8 mouse cellular contexts compared by ENCODE assay signal in the genomic region with DNA sequence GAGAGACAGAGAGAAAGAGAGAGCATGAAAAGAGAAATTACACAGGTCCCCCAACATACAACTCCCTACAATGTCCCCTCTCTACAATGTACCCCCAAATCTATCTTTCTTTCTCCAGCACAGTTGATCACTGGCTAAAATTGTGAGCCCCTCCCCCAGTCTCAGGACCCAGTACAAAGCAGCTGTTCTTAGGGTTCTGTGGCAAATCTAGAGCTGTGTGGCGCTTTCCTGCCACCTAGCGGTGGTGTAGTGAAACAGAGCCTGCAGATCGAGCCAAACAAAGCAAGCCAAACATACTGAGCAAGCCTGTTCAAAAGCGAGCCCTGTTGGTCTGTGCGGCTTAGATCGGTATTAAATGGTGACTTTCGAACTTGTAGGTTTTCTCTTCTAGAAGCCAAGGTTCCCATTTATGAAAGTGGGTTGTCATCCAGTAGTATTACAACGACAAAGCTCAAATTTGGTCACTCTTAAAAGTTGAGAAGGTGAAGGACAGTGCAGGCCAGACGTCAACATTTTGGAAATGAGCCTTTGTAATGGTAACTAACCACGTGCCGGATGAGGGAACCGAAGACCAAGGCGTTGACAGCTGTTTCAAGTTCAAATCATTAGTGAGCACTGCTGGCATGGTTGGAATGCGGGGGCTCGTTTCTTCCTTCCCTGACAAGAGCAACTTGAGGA. TPM values are rescaled to one million over a fixed set of nuclear protein-coding genes. Genes with fewer than 3 reads are reported as not detected.
DNase-seq lines count a peak whose midpoint lies in the region; ATAC-seq and TF ChIP-seq lines count a peak whose summit lies in the region.

No protein-coding gene starts in this region.

- no peaks in the 10 kb centered on the region for H3K27me3 ChIP-seq in intestine, postnatal 0 days (replicated peaks; ENCODE audit: control insufficient read depth, insufficient read depth, low read length)
- no peaks in the 10 kb centered on the region for H3K27me3 ChIP-seq in midbrain, embryonic 14.5 days (ENCODE audit: control insufficient read depth, insufficient read depth, low read length)
- H3K27me3 ChIP-seq in spleen, adult 2 months (ENCODE audit: control insufficient read depth, insufficient read depth, low read length): no peaks in the 10 kb centered on the region; the same call in 1 of the 2 replicates

- no peak for TF ChIP-seq POLR2A in spleen, adult 2 months (IDR thresholded peaks at IDR 0.05; ENCODE audit: low read depth, low read length)

- intact Hi-C loops in gastrocnemius, postnatal 14 days (cut with DNase I; ENCODE audit: low total_unique reads): loop anchor here (5.0 kb wide), 1 partner anchor 162 kb away; no protein-coding TSS in a partner anchor
- intact Hi-C loops in left cerebral cortex, postnatal 25 days (cut with DNase I): loop anchor here (1.0 to 2.0 kb wide), 2 partner anchors 143 to 565 kb away; no protein-coding TSS in a partner anchor

- no peaks in the 10 kb centered on the region for H3K4me1 ChIP-seq in intestine, postnatal 0 days (replicated peaks; ENCODE audit: control insufficient read depth, insufficient read depth, low read length)
- no peaks in the 10 kb centered on the region; the same call in 1 of the 2 replicates for H3K4me1 ChIP-seq in midbrain, embryonic 14.5 days (ENCODE audit: control insufficient read depth, insufficient read depth, low read length)
- no peaks in the 10 kb centered on the region for H3K4me1 ChIP-seq in spleen, adult 2 months (ENCODE audit: control insufficient read depth, insufficient read depth, insufficient read length)

- no peak overlapping the region for H3K9ac ChIP-seq in intestine, postnatal 0 days (ENCODE audit: low read depth, low read length)
- no peak overlapping the region for H3K9ac ChIP-seq in midbrain, embryonic 14.5 days (replicated peaks; ENCODE audit: low read length)

- H3K4me2 ChIP-seq in intestine, postnatal 0 days (replicated peaks; ENCODE audit: low read depth): no peak overlapping the region
- no peak overlapping the region for H3K4me2 ChIP-seq in midbrain, embryonic 14.5 days (ENCODE audit: low read length)

- TF ChIP-seq CTCF in intestine, postnatal 0 days (IDR thresholded peaks at IDR 0.05; ENCODE audit: low read depth): peak; percentile 97
- TF ChIP-seq CTCF in spleen, adult 2 months (IDR thresholded peaks at IDR 0.05; ENCODE audit: extremely low read depth, insufficient read depth, insufficient read length, insufficient replicate concordance): peak; percentile 83; the same call in 1 of the 2 replicates

- H3K9me3 ChIP-seq in intestine, postnatal 0 days (ENCODE audit: control insufficient read depth): no peaks in the 10 kb centered on the region
- H3K9me3 ChIP-seq in midbrain, embryonic 14.5 days (ENCODE audit: control insufficient read depth, low read length): no peaks in the 10 kb centered on the region

- no peaks in the 10 kb centered on the region for H3K36me3 ChIP-seq in intestine, postnatal 0 days (ENCODE audit: control insufficient read depth, insufficient read depth)
- H3K36me3 ChIP-seq in midbrain, embryonic 14.5 days (ENCODE audit: control insufficient read depth, insufficient read depth, low read length): no peaks in the 10 kb centered on the region
- no peaks in the 10 kb centered on the region for H3K36me3 ChIP-seq in spleen, adult 2 months (ENCODE audit: control insufficient read depth, insufficient read depth, low read length)

- DNase-seq in urinary bladder, adult 18-20 months (ENCODE audit: low spot score in 2 of 2): peak; percentile 46 to 56
- DNase-seq in urinary bladder, postnatal 10 days (ENCODE audit: low spot score): no peak
- DNase-seq in embryo, embryonic 10 days (ENCODE audit: low spot score): peak; percentile 92
- DNase-seq in gastrocnemius, postnatal 14 days: peak; percentile 78
- peak; percentile 83 to 91 for DNase-seq in left cerebral cortex, postnatal 25 days (ENCODE audit: low spot score in 2 of 2)
- DNase-seq in midbrain, embryonic 14.5 days: peak; percentile 93
- DNase-seq in spleen, adult 2 months (ENCODE audit: low read depth in 1 of 2, low spot score in 2 of 2): peak; percentile 52 to 65

- no peak for ATAC-seq in intestine, postnatal 0 days
- ATAC-seq in midbrain, embryonic 14.5 days (ENCODE audit: low FRiP score, low TSS enrichment): peak; percentile 78

- H3K4me3 ChIP-seq in intestine, postnatal 0 days (ENCODE audit: low read depth, low read length): no peak overlapping the region
- no peak overlapping the region for H3K4me3 ChIP-seq in midbrain, embryonic 14.5 days (replicated peaks; ENCODE audit: low read depth, low read length)
- no peak overlapping the region for H3K4me3 ChIP-seq in spleen, adult 2 months (ENCODE audit: extremely low read depth, insufficient read depth, insufficient read length)

- H3K27ac ChIP-seq in intestine, postnatal 0 days (ENCODE audit: low read depth, low read length): no peak overlapping the region
- no peak overlapping the region for H3K27ac ChIP-seq in midbrain, embryonic 14.5 days (replicated peaks; ENCODE audit: low read depth, low read length)
- no peak overlapping the region for H3K27ac ChIP-seq in spleen, adult 2 months (ENCODE audit: insufficient read depth, low read length)

- WGBS in intestine, postnatal 0 days: 35% methylated on average over 15 of the region's 15 CpGs
- WGBS in midbrain, embryonic 14.5 days: 22% methylated on average over 15 of the region's 15 CpGs
- 43% methylated on average over 15 of the region's 15 CpGs for WGBS in spleen, adult 2 months

RNA-seq across cellular contexts. Expression of gene Cd83, which starts 44.8 kb away (rescaled TPM):
- 1 to 10 TPM in 1 of 2 experiments, under 1 TPM in 1; 0.73 to 1.8 TPM for total RNA-seq in gastrocnemius, postnatal 14 days (2021)
- polyA plus RNA-seq in intestine, postnatal 0 days (2015; fragmentation: Nextera tagmentation; extraction: Ambion mirVana): 4.2 and 5.0 TPM in 2 replicates
- 1 to 10 TPM; 8.2 to 8.7 TPM for total RNA-seq in left cerebral cortex, postnatal 25 days (2021)
- 17.4 and 18.4 TPM in 2 replicates for polyA plus RNA-seq in midbrain, embryonic 14.5 days (2014; fragmentation: Nextera tagmentation; extraction: Ambion mirVana)
- polyA plus RNA-seq in spleen, adult 2 months (2012; rRNA removed): 38.3 and 58.4 TPM in 2 replicates
